Mouse (Mus musculus): ENCODE measurements around the gene Ubac2.

Ubac2 gene

GRCm38 (mm10) chr14:121964990-121965389, 86.6 kb downstream of the Ubac2 start, which contains the start of gene Gpr183:
Gene Gpr183, minus strand, starts transcription at chr14:121965195.
- no peak for DNase-seq (ENCODE audit: low read depth in 1 of 2, low spot score in 2 of 2)

GRCm38 (mm10) chr14:121965461-121965860, 87.0 kb downstream of the Ubac2 start:
- no peak for DNase-seq (ENCODE audit: low read depth in 1 of 2, low spot score in 2 of 2)

- DNase-seq (ENCODE audit: low read depth in 1 of 2, low spot score in 2 of 2): no peak
Measured at GRCm38 (mm10) chr14:121967095-121967494, 88.7 kb downstream of the Ubac2 start.

- DNase-seq (ENCODE audit: low read depth in 1 of 2, low spot score in 2 of 2): no peak
Measured at GRCm38 (mm10) chr14:121970402-121970801, 92.0 kb downstream of the Ubac2 start.

- DNase-seq (ENCODE audit: low read depth in 1 of 2, low spot score in 2 of 2): no peak
Measured at GRCm38 (mm10) chr14:121973114-121973513, 94.7 kb downstream of the Ubac2 start.

- DNase-seq (ENCODE audit: low read depth in 1 of 2, low spot score in 2 of 2): no peak
Measured at GRCm38 (mm10) chr14:121981531-121981930, 103.1 kb downstream of the Ubac2 start.

- no peak for DNase-seq (ENCODE audit: low read depth in 1 of 2, low spot score in 2 of 2)
Measured at GRCm38 (mm10) chr14:121983009-121983933, 104.9 kb downstream of the Ubac2 start.

- DNase-seq (ENCODE audit: low read depth in 1 of 2, low spot score in 2 of 2): no peak
Measured at GRCm38 (mm10) chr14:121985477-121985876, 107.1 kb downstream of the Ubac2 start.

GRCm38 (mm10) chr14:121986028-121986427, 107.6 kb downstream of the Ubac2 start:
- DNase-seq (ENCODE audit: low read depth in 1 of 2, low spot score in 2 of 2): no peak

- no peak for DNase-seq (ENCODE audit: low read depth in 1 of 2, low spot score in 2 of 2)
Measured at GRCm38 (mm10) chr14:121987287-121987686, 108.9 kb downstream of the Ubac2 start.

- DNase-seq (ENCODE audit: low read depth in 1 of 2, low spot score in 2 of 2): no peak
Measured at GRCm38 (mm10) chr14:121987691-121988090, 109.3 kb downstream of the Ubac2 start.

GRCm38 (mm10) chr14:121989331-121989730, 110.9 kb downstream of the Ubac2 start:
- no peak for DNase-seq (ENCODE audit: low read depth in 1 of 2, low spot score in 2 of 2)

GRCm38 (mm10) chr14:121989869-121990268, 111.4 kb downstream of the Ubac2 start:
- DNase-seq (ENCODE audit: low read depth in 1 of 2, low spot score in 2 of 2): no peak

GRCm38 (mm10) chr14:121990897-121991296, 112.5 kb downstream of the Ubac2 start:
- DNase-seq (ENCODE audit: low read depth in 1 of 2, low spot score in 2 of 2): no peak

- no peak for DNase-seq (ENCODE audit: low read depth in 1 of 2, low spot score in 2 of 2)
Measured at GRCm38 (mm10) chr14:121991921-121992320, 113.5 kb downstream of the Ubac2 start.

- no peak for DNase-seq (ENCODE audit: low read depth in 1 of 2, low spot score in 2 of 2)
Measured at GRCm38 (mm10) chr14:121992395-121993280, 114.2 kb downstream of the Ubac2 start.

GRCm38 (mm10) chr14:121993616-121994015, 115.2 kb downstream of the Ubac2 start:
- DNase-seq (ENCODE audit: low read depth in 1 of 2, low spot score in 2 of 2): no peak

GRCm38 (mm10) chr14:121994171-121994700, 115.8 kb downstream of the Ubac2 start:
- no peak for DNase-seq (ENCODE audit: low read depth in 1 of 2, low spot score in 2 of 2)

GRCm38 (mm10) chr14:121994846-121995556, 116.6 kb downstream of the Ubac2 start:
- peak in 1 of 2 experiments; percentile 40 for DNase-seq (ENCODE audit: low read depth in 1 of 2, low spot score in 2 of 2)

GRCm38 (mm10) chr14:121995557-121995870, 117.1 kb downstream of the Ubac2 start:
- no peak for DNase-seq (ENCODE audit: low read depth in 1 of 2, low spot score in 2 of 2)

GRCm38 (mm10) chr14:121996786-121997185, 118.4 kb downstream of the Ubac2 start:
- peak; percentile 27 to 61 for DNase-seq (ENCODE audit: low read depth in 1 of 2, low spot score in 2 of 2)

Measured in monocyte, adult 2 months (primary cell).